Mouse (Mus musculus) liver, embryonic 14.5 days (tissue): ENCODE measurements around the gene Gramd1b.

Experiments
- CTCF ChIP-seq: IDR thresholded peaks from 2 replicates; pipeline ENCODE4 v1.5.1; 2016; ENCODE audit warnings: antibody characterized with exemption, low read depth, control low read depth
- EP300 ChIP-seq: IDR thresholded peaks from 2 replicates; pipeline ENCODE4 v1.6.1; 2016; ENCODE audit warnings: antibody characterized with exemption, low read depth

DNA sequence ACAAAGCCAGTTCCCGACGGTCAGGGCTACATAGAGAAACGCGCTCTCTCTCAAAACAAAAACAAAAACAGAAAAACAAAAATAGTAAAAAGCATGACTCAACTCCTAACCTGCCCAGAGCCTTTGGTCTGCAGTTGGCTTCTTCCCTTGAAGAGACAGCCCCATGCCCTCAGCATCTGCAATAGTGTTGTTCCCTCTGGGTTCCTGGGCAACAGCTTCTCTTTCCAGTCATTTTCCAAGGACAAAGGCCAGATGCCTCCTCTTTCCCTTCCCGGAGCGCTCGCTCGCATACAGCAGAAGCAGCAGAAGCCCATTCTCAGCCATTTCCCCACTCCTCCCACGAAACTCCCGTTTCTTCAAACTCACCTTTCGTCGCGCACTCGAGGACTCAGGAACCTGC is 118.3 kb downstream of the Gramd1b start:
- TF ChIP-seq CTCF (no peak), EP300 (no peak)
